Mouse (Mus musculus) CH12.LX (cell line): ENCODE data around the gene Tspyl3. TPM values are rescaled to one million over a fixed set of nuclear protein-coding genes. Genes with fewer than 3 reads are reported as not detected.

Source experiments
- DNase-seq: peaks from one replicate; pipeline ENCODE4 v3.0.0-alpha.2; 2013; ENCODE audit errors: extremely low read depth
- H3K27ac ChIP-seq: 2 replicates; pipeline ENCODE4 v1.5.1; 2012; ENCODE audit warnings: low read depth, mild to moderate bottlenecking, control low read depth, moderate library complexity; ENCODE audit not compliant: insufficient read depth
- H3K27me3 ChIP-seq: replicated peaks from 2 replicates; pipeline ENCODE3; 2012; ENCODE audit warnings: inconsistent platforms
- H3K36me3 ChIP-seq, 2 experiments: replicated peaks in 1 of 2; 2 replicates each; pipeline versions ENCODE3 to v1.6.1; 2012; ENCODE audit warnings: inconsistent platforms in 1 of 2, low read length in 1 of 2, mild to moderate bottlenecking in 1 of 2, mixed read lengths in 1 of 2, moderate library complexity in 1 of 2; ENCODE audit not compliant: control insufficient read depth in 1 of 2, insufficient read depth in 1 of 2
- H3K4me1 ChIP-seq, 2 experiments: 2 replicates each; pipeline ENCODE4 v1.6.1; 2012; ENCODE audit warnings: inconsistent platforms in 1 of 2, moderate library complexity in 1 of 2; ENCODE audit not compliant: insufficient read depth in 2 of 2, control insufficient read depth in 1 of 2
- H3K4me2 ChIP-seq: 2 replicates; pipeline ENCODE4 v1.6.1; 2012; ENCODE audit warnings: low read depth, mild to moderate bottlenecking, control low read depth; ENCODE audit not compliant: poor library complexity, insufficient read depth, severe bottlenecking
- H3K4me3 ChIP-seq, 3 experiments: fragments of 150-350 bp in 1 of 3; sonication (generic) in 1 of 3; replicated peaks in 1 of 3; 2 replicates each; pipeline versions ENCODE3 to v1.5.1; 2011 to 2012; ENCODE audit warnings: low read depth in 2 of 3, low read length in 2 of 3, mild to moderate bottlenecking in 2 of 3, moderate library complexity in 2 of 3, control low read depth in 1 of 3, improper control_type of control experiment in 1 of 3, inconsistent platforms in 1 of 3, mixed read lengths in 1 of 3; ENCODE audit not compliant: poor library complexity in 1 of 3
- H3K79me2 ChIP-seq: replicated peaks from 2 replicates; pipeline ENCODE4 v1.6.1; 2012; ENCODE audit warnings: mild to moderate bottlenecking, moderate library complexity; ENCODE audit not compliant: control insufficient read depth, poor library complexity, insufficient read depth, severe bottlenecking; ENCODE audit errors: extremely low read depth
- H3K9ac ChIP-seq: 2 replicates; pipeline ENCODE4 v1.6.1; 2012; ENCODE audit warnings: low read depth, mild to moderate bottlenecking, control low read depth, moderate library complexity; ENCODE audit not compliant: insufficient read depth
- H3K9me3 ChIP-seq: replicated peaks from 2 replicates; pipeline ENCODE3; 2012; ENCODE audit warnings: low read length, inconsistent platforms, mixed read lengths
- CTCF ChIP-seq, 2 experiments: IDR thresholded peaks in 1 of 2; conservative IDR thresholded peaks in 1 of 2; 2 replicates each; pipeline ENCODE4 v1.5.1; 2011 to 2012; ENCODE audit warnings: low read depth in 2 of 2, low read length in 2 of 2, improper control_type of control experiment in 1 of 2, inconsistent platforms in 1 of 2, mild to moderate bottlenecking in 1 of 2, moderate library complexity in 1 of 2
- ELF1 ChIP-seq: IDR thresholded peaks from 2 replicates; pipeline ENCODE4 v1.6.1; 2014; ENCODE audit warnings: low read depth, mild to moderate bottlenecking, inconsistent platforms, low read length, improper control_type of control experiment
- EP300 ChIP-seq: IDR thresholded peaks from 2 replicates; pipeline ENCODE4 v1.6.1; 2011; ENCODE audit warnings: low read length, improper control_type of control experiment
- ETS1 ChIP-seq: conservative IDR thresholded peaks from 2 replicates; pipeline ENCODE4 v1.6.1; 2012; ENCODE audit warnings: low read depth, mild to moderate bottlenecking, inconsistent platforms, low read length, improper control_type of control experiment, moderate library complexity
- GABPA ChIP-seq: IDR thresholded peaks from 2 replicates; pipeline ENCODE4 v1.6.1; 2012; ENCODE audit warnings: low read depth, low read length, improper control_type of control experiment, inconsistent platforms; ENCODE audit not compliant: insufficient replicate concordance
- HCFC1 ChIP-seq: IDR thresholded peaks from 2 replicates; pipeline ENCODE4 v1.6.1; 2012; ENCODE audit warnings: low read depth, mild to moderate bottlenecking, inconsistent platforms, low read length, improper control_type of control experiment
- JUND ChIP-seq: conservative IDR thresholded peaks from 2 replicates; pipeline ENCODE4 v1.6.1; 2011; ENCODE audit warnings: low read depth, low read length, improper control_type of control experiment
- MAFK ChIP-seq: IDR thresholded peaks from 2 replicates; pipeline ENCODE4 v1.6.1; 2011; ENCODE audit warnings: low read length, improper control_type of control experiment; ENCODE audit not compliant: insufficient replicate concordance
- MAX ChIP-seq: IDR thresholded peaks from 2 replicates; pipeline ENCODE4 v1.6.1; 2011; ENCODE audit warnings: low read length, improper control_type of control experiment
- MAZ ChIP-seq: IDR thresholded peaks from 2 replicates; pipeline ENCODE4 v1.6.1; 2012; ENCODE audit warnings: low read depth, mild to moderate bottlenecking, inconsistent platforms, low read length, improper control_type of control experiment, moderate library complexity
- MEF2A ChIP-seq: IDR thresholded peaks from 2 replicates; pipeline ENCODE4 v1.6.1; 2014; ENCODE audit warnings: low read depth, mild to moderate bottlenecking, inconsistent platforms, low read length, improper control_type of control experiment, borderline replicate concordance
- PAX5 ChIP-seq: IDR thresholded peaks from 2 replicates; pipeline ENCODE4 v1.6.1; 2012; ENCODE audit warnings: low read length, inconsistent platforms, mixed read lengths
- RAD21 ChIP-seq: IDR thresholded peaks from 2 replicates; pipeline ENCODE4 v1.6.1; 2011; ENCODE audit warnings: low read depth, mild to moderate bottlenecking, low read length, improper control_type of control experiment, moderate library complexity
- SMC3 ChIP-seq: IDR thresholded peaks from 2 replicates; pipeline ENCODE4 v1.6.1; 2011; ENCODE audit warnings: low read depth, low read length, improper control_type of control experiment
- TBP ChIP-seq: conservative IDR thresholded peaks from 2 replicates; pipeline ENCODE4 v1.6.1; 2011; ENCODE audit warnings: low read depth, low read length, improper control_type of control experiment
- TCF12 ChIP-seq: IDR thresholded peaks from 2 replicates; pipeline ENCODE4 v1.6.1; 2014; ENCODE audit warnings: low read depth, mild to moderate bottlenecking, inconsistent platforms, low read length, improper control_type of control experiment
- dilution Hi-C: fragments of 300-500 bp; cut with MboI; formaldehyde crosslinking; loops from 2 replicates; pipeline ENCODE4 v1.14.3; 2020; ENCODE audit warnings: low sequenced_read_pairs; ENCODE audit not compliant: extremely low pct_unique_long_range_greater_than_20kb, extremely low pct_ligation_motif_present
- in situ Hi-C: fragments of 300-500 bp; cut with MboI; formaldehyde crosslinking; loops from 3 replicates; pipeline ENCODE4 v1.14.3; 2019; ENCODE audit warnings: low sequenced_read_pairs, low pct_ligation_motif_present, low pct_unique_long_range_greater_than_20kb, mixed read lengths
- polyA plus RNA-seq: library from polyadenylated mRNA; unstranded; fragments of >175 nt; gene quantifications from 2 replicates; pipeline ENCODE4 v1.2.1, GENCODE M21; 2012; ENCODE audit warnings: low read depth; ENCODE audit not compliant: insufficient read length
- total RNA-seq, 2 experiments: library from RNA; depleted of rRNA; stranded (reverse); fragments of 300-350 nt in 1 of 2; fragments of >200 nt in 1 of 2; gene quantifications; 2 replicates each; pipeline ENCODE4 v1.2.3; 2012 to 2014

Gene Tspyl3
- total and polyA plus RNA-seq, 3 experiments: 9.6 to 16.5 (median 12.1) TPM

DNA sequence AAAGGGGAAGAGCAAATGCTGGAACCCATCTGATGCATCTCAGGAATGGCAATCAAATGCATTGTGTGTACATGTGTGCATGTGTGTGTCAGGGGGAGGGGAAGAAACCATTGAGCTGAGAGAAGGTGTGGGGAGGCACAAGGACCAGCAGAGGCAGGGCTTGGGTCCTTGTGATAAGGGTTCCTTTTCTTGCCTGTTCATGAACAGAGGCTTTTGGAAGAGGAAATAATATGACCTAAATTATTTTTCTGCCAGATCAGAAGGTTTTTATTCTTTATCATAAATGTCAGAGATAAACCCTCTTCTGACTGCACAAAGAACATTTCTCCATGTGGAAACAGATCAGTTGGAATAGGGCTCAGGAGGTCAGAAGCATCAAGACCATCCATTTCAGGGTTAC is 3.1 kb downstream of the Tspyl3 start:
- H3K9ac ChIP-seq: no peak overlapping the region
- H3K4me1 ChIP-seq: peaks cover 8 to 42% of the 10 kb centered on the region in 2 experiments
- no peak for DNase-seq

DNA sequence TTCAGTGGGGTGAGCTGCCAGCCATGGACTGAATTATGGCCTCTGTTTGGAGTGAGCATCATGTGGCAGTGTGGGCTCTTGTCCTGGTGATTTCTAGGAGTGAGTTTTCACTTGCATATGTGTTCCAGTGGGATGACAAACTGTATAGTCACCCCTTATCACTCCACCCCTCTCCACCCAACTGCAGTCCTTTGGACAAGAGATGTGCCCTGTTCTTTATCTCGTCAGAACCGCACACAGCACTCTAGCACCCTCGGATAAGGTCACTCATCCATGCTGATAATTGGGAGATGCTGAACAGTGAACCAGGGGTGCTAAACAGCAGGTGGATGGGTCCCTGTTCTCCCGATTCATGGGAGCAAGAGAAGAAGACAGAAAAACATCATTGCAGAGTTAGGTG is 3.6 kb downstream of the Tspyl3 start:
- Histone ChIP-seq H3K9ac (no peak overlapping the region), H3K4me2 (no peak overlapping the region), H3K4me3 (no peak overlapping the region)
- no peak for DNase-seq
- TF ChIP-seq ELF1 (no peak), SMC3 (no peak), MAZ (no peak), ETS1 (no peak), CTCF (conservative IDR thresholded peaks at IDR 0.05 in 1 of 2, IDR thresholded peaks at IDR 0.05 in 1 of 2; ENCODE audit: low read depth in 2 of 2, low read length in 2 of 2) (no peak), PAX5 (no peak), MAX (no peak), JUND (no peak), MAFK (no peak), EP300 (no peak), GABPA (no peak), MEF2A (no peak), TBP (no peak), RAD21 (no peak)
- TF ChIP-seq, all 38 proteins: peak for 0
- Histone ChIP-seq H3K27me3 (no peaks in the 10 kb centered on the region), H3K36me3 (peaks cover 0 to 33% of the 10 kb centered on the region in 2 experiments), H3K4me1 (peaks cover 8 to 37% of the 10 kb centered on the region in 2 experiments), H3K27ac (no peak overlapping the region), H3K79me2 (no peaks in the 10 kb centered on the region), H3K9me3 (no peaks in the 10 kb centered on the region)
- in situ Hi-C loops: no loop called here
- dilution Hi-C loops: no loop called here

More for the DNA sequence above, 3.1 kb downstream of the Tspyl3 start:
- Histone ChIP-seq H3K27ac (no peak overlapping the region), H3K4me3 (no peak overlapping the region), H3K79me2 (no peaks in the 10 kb centered on the region), H3K9me3 (no peaks in the 10 kb centered on the region), H3K4me2 (no peak overlapping the region), H3K27me3 (no peaks in the 10 kb centered on the region), H3K36me3 (peaks cover 0 to 36% of the 10 kb centered on the region in 2 experiments)
- dilution Hi-C loops (no loop called here), in situ Hi-C loops (no loop called here)
- TF ChIP-seq TCF12 (no peak), MAX (no peak), GABPA (no peak), HCFC1 (no peak)
